Mouse (Mus musculus) ovary, adult 18-20 months (tissue): ENCODE results near the gene Kin.

Experiments
- DNase-seq: peaks from one replicate; pipeline ENCODE4 v3.0.0; 2022; ENCODE audit warnings: low spot score, mixed read lengths

Gene Kin

GRCm38 (mm10) chr2:10080310-10081010, at the start of gene Kin, which contains the start of gene Atp5c1:
Kin (plus strand) TSS chr2:10080593.
Atp5c1 (minus strand) TSS chr2:10080510.
- peak; percentile 95 for DNase-seq

- DNase-seq, result no peak
These were observed 46.7 kb upstream of the Kin start for GRCm38 (mm10) chr2:10033684-10034083.

DNA sequence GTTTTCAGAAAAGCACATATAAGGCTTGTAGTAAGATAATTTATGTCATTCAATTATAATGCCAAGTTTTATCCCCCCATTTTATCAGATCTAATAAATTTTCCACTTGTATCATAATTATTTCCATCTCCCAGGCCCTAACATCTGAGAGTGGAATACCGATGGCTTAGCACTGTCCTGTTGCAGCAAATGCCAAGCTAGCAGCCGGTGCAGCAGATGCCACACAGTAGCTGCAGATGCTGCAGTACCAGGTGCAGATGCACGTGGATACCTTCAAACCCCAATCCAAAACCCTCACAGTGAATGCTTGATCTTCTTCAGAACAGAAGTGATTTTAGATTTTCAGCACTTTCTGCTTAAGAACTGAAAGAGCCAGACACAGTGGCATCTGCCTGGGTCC, 45.4 kb upstream of the Kin start:
- DNase-seq, result no peak

GRCm38 (mm10) chr2:10047758-10048436, 32.5 kb upstream of the Kin start:
- DNase-seq, result no peak

GRCm38 (mm10) chr2:10048461-10048860, 31.9 kb upstream of the Kin start, which contains the start of gene Taf3:
Taf3 (minus strand) TSS chr2:10048596.
- peak; percentile 85 for DNase-seq

- DNase-seq, result no peak
These were observed 30.9 kb upstream of the Kin start for GRCm38 (mm10) chr2:10049456-10049855.

DNA sequence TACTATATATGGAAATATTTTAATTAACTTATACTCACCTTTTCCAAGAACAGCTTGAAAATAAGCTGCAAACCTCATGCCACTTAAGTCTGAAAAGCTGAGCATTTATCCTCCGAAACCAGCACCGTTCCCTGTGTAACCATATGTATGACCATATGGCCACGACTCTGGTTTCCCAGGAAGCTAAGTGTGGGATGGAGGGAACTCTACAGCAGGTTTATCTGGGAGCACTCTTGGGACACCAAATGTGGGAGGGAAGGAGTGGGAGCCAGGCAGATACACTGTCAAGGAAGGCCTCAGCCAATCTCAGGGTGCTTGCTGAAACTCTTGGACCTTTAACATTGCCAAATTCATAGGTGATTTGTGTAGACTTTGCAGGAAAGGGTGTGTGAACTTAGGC, 29.5 kb upstream of the Kin start:
- no peak for DNase-seq

DNA sequence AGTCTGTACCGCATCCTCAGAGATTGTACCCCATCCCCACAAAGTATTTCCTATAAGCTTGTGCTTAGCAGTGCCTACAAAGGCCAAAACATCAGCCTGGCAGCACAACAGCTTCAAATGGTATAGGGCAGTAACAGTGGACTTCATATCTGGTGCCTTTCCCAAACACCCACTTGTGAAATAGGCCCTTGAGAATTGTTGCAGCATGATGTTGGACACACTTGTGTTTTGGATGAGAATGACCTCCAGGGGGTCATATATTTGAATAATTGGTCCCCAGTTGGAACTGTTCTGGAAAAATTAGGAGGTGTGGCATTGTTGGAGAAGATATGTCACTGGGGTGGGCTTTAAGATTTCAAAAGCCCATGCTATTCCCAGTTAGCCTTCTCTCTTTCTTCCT, 28.4 kb upstream of the Kin start:
- no peak for DNase-seq

DNA sequence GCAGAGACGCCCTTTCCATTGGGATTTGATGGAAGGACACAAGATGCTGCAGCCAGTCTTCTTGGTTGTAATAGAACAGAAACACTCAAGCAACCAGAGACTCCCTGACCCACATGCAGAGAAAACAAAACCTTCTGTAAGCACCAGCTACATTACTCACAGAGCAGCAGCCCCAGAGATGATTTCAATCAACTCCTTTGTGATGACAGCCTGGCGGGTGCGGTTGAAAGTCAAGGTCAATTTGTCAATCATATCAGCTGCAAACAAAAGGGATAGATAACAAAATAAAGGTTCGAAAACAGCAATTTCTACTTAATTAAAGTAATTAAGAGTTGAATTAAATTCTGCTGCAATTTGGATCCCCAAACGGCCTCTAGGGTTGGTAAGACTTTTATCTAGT, 21.6 kb upstream of the Kin start:
- DNase-seq, result no peak

- no peak for DNase-seq
These were observed 8.6 kb upstream of the Kin start for GRCm38 (mm10) chr2:10071751-10072150.

- DNase-seq, result no peak
These were observed 5.9 kb upstream of the Kin start for GRCm38 (mm10) chr2:10074470-10074869.

DNA sequence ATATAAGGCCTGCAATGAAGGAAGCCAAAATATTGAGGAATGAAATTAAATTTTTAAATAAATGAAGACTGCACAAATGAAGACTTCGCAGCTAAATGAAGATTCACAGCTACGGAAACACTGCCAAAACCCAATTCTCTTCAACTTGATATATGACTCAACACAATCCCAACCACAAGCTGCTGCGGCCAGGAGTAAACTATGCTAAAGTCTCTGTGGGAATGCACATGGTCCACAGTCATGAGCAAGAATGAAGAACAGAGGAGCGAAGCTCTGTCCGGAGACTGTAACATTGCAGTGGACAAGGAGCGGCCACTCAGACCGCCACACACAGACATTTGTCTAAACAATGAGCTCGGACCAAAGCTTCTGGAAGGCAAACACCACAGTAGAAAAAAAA, 3.7 kb upstream of the Kin start:
- DNase-seq, result no peak

- no peak for DNase-seq
These were observed 566 bp upstream of the Kin start for GRCm38 (mm10) chr2:10079745-10080309.

- no peak for DNase-seq
These were observed 1.2 kb downstream of the Kin start for GRCm38 (mm10) chr2:10081453-10082080.

- no peak for DNase-seq
These were observed 2.3 kb downstream of the Kin start for GRCm38 (mm10) chr2:10082737-10083136.

GRCm38 (mm10) chr2:10087256-10087850, 7.0 kb downstream of the Kin start:
- no peak for DNase-seq

GRCm38 (mm10) chr2:10094327-10095100, 14.1 kb downstream of the Kin start:
- no peak for DNase-seq

DNA sequence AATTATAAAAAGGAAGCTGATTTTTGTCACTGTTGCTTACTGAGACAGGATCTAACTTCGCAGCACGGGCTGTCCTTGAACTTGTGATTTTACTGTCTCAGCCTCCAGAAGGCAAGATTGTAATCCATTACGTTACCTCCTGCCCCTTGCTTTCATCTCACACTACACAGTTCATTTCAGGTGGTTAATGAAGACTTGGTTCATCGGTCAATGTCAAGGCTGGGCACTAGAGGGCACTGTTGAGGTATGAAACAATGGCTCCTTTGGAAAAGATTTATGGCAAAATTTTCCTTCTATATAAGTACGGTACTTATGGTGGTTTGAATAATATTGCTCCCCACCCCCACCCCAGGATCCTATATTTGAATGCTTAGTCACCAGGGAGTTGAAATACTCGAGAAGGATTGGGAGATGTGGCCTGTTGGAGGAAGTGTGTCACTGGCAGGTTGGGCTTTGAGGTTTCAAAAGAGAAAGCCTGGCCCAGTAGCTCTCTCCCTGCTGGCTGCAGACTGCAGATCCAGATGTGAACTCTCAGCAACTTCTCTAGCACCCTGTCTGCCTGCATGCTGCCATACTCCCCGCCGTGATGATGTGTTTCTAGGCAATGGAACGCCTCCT, 18.3 kb downstream of the Kin start:
- no peak for DNase-seq

GRCm38 (mm10) chr2:10100471-10100870, 20.1 kb downstream of the Kin start:
- DNase-seq, result no peak

DNA sequence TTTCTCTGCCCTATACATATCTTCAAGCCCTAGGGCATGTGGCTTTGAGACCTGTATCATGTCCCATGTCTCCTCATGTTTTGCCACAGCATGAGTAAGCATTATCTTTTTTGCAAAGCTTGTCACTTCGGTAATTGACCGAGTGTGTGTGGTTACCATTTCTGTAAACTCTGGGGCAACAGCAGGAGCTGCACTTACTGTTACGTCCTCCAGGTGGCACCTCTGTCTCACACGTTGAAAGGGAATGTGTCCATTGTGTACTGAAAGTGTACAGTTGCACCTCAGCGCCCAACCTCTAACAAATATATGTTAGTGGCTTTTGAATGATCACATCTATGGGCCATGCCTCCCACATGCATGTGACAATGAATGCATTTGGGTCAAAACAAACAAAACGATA, 20.8 kb downstream of the Kin start:
- DNase-seq, result no peak

DNA sequence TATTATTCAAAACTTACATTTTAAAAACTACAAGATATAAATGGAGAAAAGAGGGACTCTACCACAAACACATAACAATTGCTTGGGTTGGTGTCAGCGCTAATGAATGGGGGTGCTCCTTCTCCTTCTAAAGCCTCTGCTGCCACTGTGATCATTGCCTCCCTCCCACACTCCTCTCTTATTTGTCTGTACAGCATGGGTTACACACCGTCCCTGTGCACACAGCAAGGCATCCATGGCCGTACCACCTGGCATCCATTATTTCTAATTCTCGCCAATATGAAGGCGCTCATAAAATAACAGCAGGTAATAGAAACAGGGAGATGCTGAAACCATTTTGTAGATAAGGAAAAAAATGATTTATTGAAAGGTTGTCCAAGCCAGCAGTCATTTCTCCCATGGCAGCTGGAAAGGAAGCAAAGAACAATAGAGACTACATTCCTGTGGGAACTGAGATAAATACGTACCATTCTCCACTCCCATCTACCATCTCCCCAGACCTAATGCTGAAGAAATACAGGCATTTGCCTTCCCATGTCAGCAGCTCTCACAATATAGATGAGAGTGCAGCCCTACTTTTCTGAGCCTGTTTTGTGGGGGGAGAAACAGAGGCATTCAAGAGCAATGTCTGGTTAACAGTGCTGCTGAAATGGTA, 28.3 kb downstream of the Kin start:
- DNase-seq, result no peak
